Mouse (Mus musculus): ENCODE results near the gene Prr5. TPM values are rescaled to one million over a fixed set of nuclear protein-coding genes. Genes with fewer than 3 reads are reported as not detected.
"Not testable (repeated sequence)": the region's sequence is repeated elsewhere in the genome, so short reads cannot be mapped to it uniquely, and the experiment has no call there.

The Prr5 gene
- polyA plus RNA-seq, 1 experiment from 2014 or later: 17.7 TPM

- H3K4me1 ChIP-seq: peaks cover 5% of the 10 kb centered on the region; the same call in 1 of the 2 replicates
- DNase-seq (ENCODE audit: low spot score): no peak
- H3K27ac ChIP-seq (replicated peaks): no peak overlapping the region
- H3K27me3 ChIP-seq (replicated peaks; ENCODE audit: low read depth, poor library complexity, severe bottlenecking): peaks cover 12% of the 10 kb centered on the region
- peaks cover 12% of the 10 kb centered on the region for H3K36me3 ChIP-seq (replicated peaks)
- peaks cover 3% of the 10 kb centered on the region; the same call in 1 of the 2 replicates for H3K9me3 ChIP-seq
- H3K4me3 ChIP-seq: no peak overlapping the region
- 73% methylated on average over 6 of the region's 6 CpGs for WGBS
Measured at GRCm38 (mm10) chr15:84706983-84707619, 37.7 kb downstream of the Prr5 start.

GRCm38 (mm10) chr15:84712566-84713405 is 43.4 kb downstream of the Prr5 start:
- no peak for DNase-seq (ENCODE audit: low spot score)
- H3K27ac ChIP-seq (replicated peaks): no peak overlapping the region
- H3K27me3 ChIP-seq (replicated peaks; ENCODE audit: low read depth, poor library complexity, severe bottlenecking): peaks cover 15% of the 10 kb centered on the region

GRCm38 (mm10) chr15:84714730-84715129 is 45.3 kb downstream of the Prr5 start:
- H3K36me3 ChIP-seq (replicated peaks): no peaks in the 10 kb centered on the region
- peak overlapping the region; percentile 44 for H3K4me3 ChIP-seq
- no peaks in the 10 kb centered on the region for H3K9me3 ChIP-seq
- peak; percentile 87 for DNase-seq (ENCODE audit: low spot score)
- peaks cover 35% of the 10 kb centered on the region for H3K4me1 ChIP-seq
- H3K27me3 ChIP-seq (replicated peaks; ENCODE audit: low read depth, poor library complexity, severe bottlenecking): peaks cover 33% of the 10 kb centered on the region
- under 1% methylated on average over 17 of the region's 17 CpGs for WGBS
- peak overlapping the region; percentile 73 for H3K27ac ChIP-seq (replicated peaks)

More at GRCm38 (mm10) chr15:84712566-84713405, 43.4 kb downstream of the Prr5 start:
- Histone ChIP-seq H3K36me3 (replicated peaks) (no peaks in the 10 kb centered on the region), H3K4me3 (no peak overlapping the region), H3K9me3 (peaks cover 3% of the 10 kb centered on the region; the same call in 1 of the 2 replicates), H3K4me1 (peaks cover 20% of the 10 kb centered on the region)
- 74% methylated on average over 14 of the region's 14 CpGs for WGBS

GRCm38 (mm10) chr15:84715132-84715531 is 45.7 kb downstream of the Prr5 start:
- Histone ChIP-seq H3K27ac (replicated peaks) (peak overlapping the region; percentile 73), H3K36me3 (replicated peaks) (no peaks in the 10 kb centered on the region), H3K27me3 (replicated peaks; ENCODE audit: low read depth, poor library complexity, severe bottlenecking) (peaks cover 38% of the 10 kb centered on the region), H3K4me3 (peak overlapping the region; percentile 44), H3K9me3 (no peaks in the 10 kb centered on the region), H3K4me1 (peaks cover 39% of the 10 kb centered on the region)
- WGBS: 47% methylated on average over 11 of the region's 11 CpGs
- no peak for DNase-seq (ENCODE audit: low spot score)

GRCm38 (mm10) chr15:84717570-84718270 is 48.3 kb downstream of the Prr5 start:
- DNase-seq (ENCODE audit: low spot score); H3K36me3 ChIP-seq (replicated peaks); H3K27ac ChIP-seq (replicated peaks); H3K4me3 ChIP-seq; H3K9me3 ChIP-seq: not testable (repeated sequence)
- WGBS: 60% methylated on average over 6 of the region's 6 CpGs
- Histone ChIP-seq H3K4me1 (peaks cover 47% of the 10 kb centered on the region), H3K27me3 (replicated peaks; ENCODE audit: low read depth, poor library complexity, severe bottlenecking) (peaks cover 45% of the 10 kb centered on the region)

- no peaks in the 10 kb centered on the region for H3K9me3 ChIP-seq
- 61% methylated on average over 3 of the region's 3 CpGs for WGBS
- no peak overlapping the region for H3K4me3 ChIP-seq
- DNase-seq (ENCODE audit: low spot score): no peak
- H3K27me3 ChIP-seq (replicated peaks; ENCODE audit: low read depth, poor library complexity, severe bottlenecking): peaks cover 45% of the 10 kb centered on the region
- peaks cover 46% of the 10 kb centered on the region for H3K4me1 ChIP-seq
- H3K36me3 ChIP-seq (replicated peaks): no peaks in the 10 kb centered on the region
- H3K27ac ChIP-seq (replicated peaks): no peak overlapping the region
Measured at GRCm38 (mm10) chr15:84718785-84719184, 49.4 kb downstream of the Prr5 start.

GRCm38 (mm10) chr15:84719791-84720190 is 50.4 kb downstream of the Prr5 start, which contains the start of gene Arhgap8:
Gene Arhgap8 (plus strand): TSS chr15:84720052.
- DNase-seq (ENCODE audit: low spot score): peak; percentile 72
- Histone ChIP-seq H3K9me3 (no peaks in the 10 kb centered on the region), H3K4me3 (peak within 1 kb of the TSS; percentile 56), H3K36me3 (replicated peaks) (no peaks in the 10 kb centered on the region), H3K4me1 (peaks cover 44% of the 10 kb centered on the region), H3K27ac (replicated peaks) (peak within 1 kb of the TSS; percentile 78), H3K27me3 (replicated peaks; ENCODE audit: low read depth, poor library complexity, severe bottlenecking) (peaks cover 45% of the 10 kb centered on the region)
- 2% methylated on average over 24 of the region's 24 CpGs for WGBS

GRCm38 (mm10) chr15:84720291-84721204 is 51.1 kb downstream of the Prr5 start:
- 3% methylated on average over 33 of the region's 33 CpGs for WGBS
- Histone ChIP-seq H3K4me1 (peaks cover 38% of the 10 kb centered on the region), H3K4me3 (peak overlapping the region; percentile 56), H3K9me3 (no peaks in the 10 kb centered on the region), H3K27ac (replicated peaks) (peak overlapping the region; percentile 78), H3K27me3 (replicated peaks; ENCODE audit: low read depth, poor library complexity, severe bottlenecking) (peaks cover 42% of the 10 kb centered on the region), H3K36me3 (replicated peaks) (no peaks in the 10 kb centered on the region)
- peak; percentile 73 for DNase-seq (ENCODE audit: low spot score)

GRCm38 (mm10) chr15:84723656-84724055 is 54.2 kb downstream of the Prr5 start:
- DNase-seq (ENCODE audit: low spot score); H3K36me3 ChIP-seq (replicated peaks); H3K9me3 ChIP-seq; H3K4me3 ChIP-seq; H3K27ac ChIP-seq (replicated peaks): not testable (repeated sequence)
- WGBS: 92% methylated on average over 1 of the region's 1 CpGs
- Histone ChIP-seq H3K4me1 (peaks cover 38% of the 10 kb centered on the region), H3K27me3 (replicated peaks; ENCODE audit: low read depth, poor library complexity, severe bottlenecking) (peaks cover 34% of the 10 kb centered on the region)

- H3K27ac ChIP-seq (replicated peaks): no peak overlapping the region
- peaks cover 29% of the 10 kb centered on the region for H3K27me3 ChIP-seq (replicated peaks; ENCODE audit: low read depth, poor library complexity, severe bottlenecking)
- DNase-seq (ENCODE audit: low spot score): peak; percentile 37
- WGBS: 59% methylated on average over 4 of the region's 4 CpGs
- H3K9me3 ChIP-seq: no peaks in the 10 kb centered on the region
- H3K36me3 ChIP-seq (replicated peaks): no peaks in the 10 kb centered on the region
- no peak overlapping the region for H3K4me3 ChIP-seq
- H3K4me1 ChIP-seq: peaks cover 33% of the 10 kb centered on the region
Measured at GRCm38 (mm10) chr15:84724199-84724598, 54.8 kb downstream of the Prr5 start.

- H3K4me1 ChIP-seq: peaks cover 16% of the 10 kb centered on the region
- no peaks in the 10 kb centered on the region for H3K36me3 ChIP-seq (replicated peaks)
- DNase-seq (ENCODE audit: low spot score): no peak
- no peak overlapping the region for H3K27ac ChIP-seq (replicated peaks)
- no peaks in the 10 kb centered on the region for H3K27me3 ChIP-seq (replicated peaks; ENCODE audit: low read depth, poor library complexity, severe bottlenecking)
- no peaks in the 10 kb centered on the region for H3K9me3 ChIP-seq
- no peak overlapping the region for H3K4me3 ChIP-seq
- WGBS: 82% methylated on average over 6 of the region's 6 CpGs
Measured at GRCm38 (mm10) chr15:84729685-84730084, 60.3 kb downstream of the Prr5 start.

Data from embryonic facial prominence, embryonic 10.5 days (tissue).